Mouse (Mus musculus): ENCODE measurements around the gene Izumo1r. TPM values are rescaled to one million over a fixed set of nuclear protein-coding genes. Genes with fewer than 3 reads are reported as not detected.
A peak's percentile ranks its signal among the peaks of the same experiment; 100 is the strongest.

Izumo1r gene
- polyA plus RNA-seq, 1 experiment: not detected

DNA sequence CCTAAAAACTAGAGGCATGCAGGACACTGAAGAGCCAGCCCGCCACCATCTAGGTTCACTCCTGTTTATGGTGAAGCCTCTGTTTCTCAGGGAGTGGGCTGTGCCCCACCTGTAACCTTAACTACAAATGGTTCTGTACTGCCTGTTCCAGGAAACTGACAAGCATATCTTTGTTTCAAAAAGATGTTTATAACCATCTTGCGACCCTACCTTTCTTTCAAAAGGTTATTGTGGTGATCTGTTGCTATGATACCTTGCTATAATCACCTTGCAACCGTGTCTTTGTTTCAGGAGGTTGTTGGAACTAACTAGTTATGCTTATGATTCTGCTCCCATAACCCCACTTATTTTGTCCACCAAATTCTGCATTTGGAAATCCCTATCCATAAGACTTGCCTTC is 59.8 kb downstream of the Izumo1r start:
- Histone ChIP-seq H3K4me1 (ENCODE audit: control insufficient read depth, insufficient read depth, low read length) (no peaks in the 10 kb centered on the region), H3K27me3 (ENCODE audit: control insufficient read depth, insufficient read depth, low read length) (no peaks in the 10 kb centered on the region), H3K4me3 (replicated peaks; ENCODE audit: insufficient read depth, low read depth, low read length) (no peak overlapping the region), H3K27ac (ENCODE audit: insufficient read depth, low read length) (no peak overlapping the region)
- TF ChIP-seq POLR2A (IDR thresholded peaks at IDR 0.05; ENCODE audit: borderline replicate concordance, insufficient read depth, low read length): no peak
- WGBS: over 99% methylated on average over 3 of the region's 3 CpGs
- DNase-seq: no peak

DNA sequence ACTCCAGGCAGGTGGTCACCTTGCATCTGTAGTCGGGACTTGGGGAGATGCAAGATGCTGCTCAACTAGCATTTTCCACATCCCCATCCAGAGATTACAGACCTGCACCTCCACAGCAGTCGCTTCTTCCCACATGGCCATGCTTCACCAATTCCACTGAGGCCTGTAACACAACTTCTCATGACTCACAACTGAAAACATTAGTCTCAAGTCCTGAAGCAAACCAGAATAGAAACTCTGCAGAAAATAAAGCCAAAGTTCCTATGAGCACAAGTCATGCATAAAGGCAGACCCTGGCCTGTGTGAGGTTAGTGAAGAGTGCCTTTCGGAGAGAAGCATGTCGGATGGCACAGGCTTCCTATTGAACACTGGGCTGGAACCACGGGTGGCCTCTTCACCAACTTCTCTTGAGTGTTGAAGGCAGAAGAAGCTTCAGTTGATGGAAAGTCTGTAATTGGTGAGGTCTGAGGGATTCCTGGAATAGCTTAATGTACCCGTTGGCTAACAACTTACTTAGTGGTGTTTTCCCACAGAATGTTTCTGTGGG is 60.4 kb downstream of the Izumo1r start:
- H3K27me3 ChIP-seq (ENCODE audit: control insufficient read depth, insufficient read depth, low read length): no peaks in the 10 kb centered on the region
- DNase-seq: no peak
- H3K27ac ChIP-seq (ENCODE audit: insufficient read depth, low read length): no peak overlapping the region
- 92% methylated on average over 6 of the region's 6 CpGs for WGBS
- TF ChIP-seq POLR2A (IDR thresholded peaks at IDR 0.05; ENCODE audit: borderline replicate concordance, insufficient read depth, low read length): no peak
- no peak for TF ChIP-seq CTCF (IDR thresholded peaks at IDR 0.05; ENCODE audit: borderline replicate concordance, insufficient read depth, low read depth, low read length)
- no peak overlapping the region for H3K4me3 ChIP-seq (replicated peaks; ENCODE audit: insufficient read depth, low read depth, low read length)
- no peaks in the 10 kb centered on the region for H3K4me1 ChIP-seq (ENCODE audit: control insufficient read depth, insufficient read depth, low read length)

DNA sequence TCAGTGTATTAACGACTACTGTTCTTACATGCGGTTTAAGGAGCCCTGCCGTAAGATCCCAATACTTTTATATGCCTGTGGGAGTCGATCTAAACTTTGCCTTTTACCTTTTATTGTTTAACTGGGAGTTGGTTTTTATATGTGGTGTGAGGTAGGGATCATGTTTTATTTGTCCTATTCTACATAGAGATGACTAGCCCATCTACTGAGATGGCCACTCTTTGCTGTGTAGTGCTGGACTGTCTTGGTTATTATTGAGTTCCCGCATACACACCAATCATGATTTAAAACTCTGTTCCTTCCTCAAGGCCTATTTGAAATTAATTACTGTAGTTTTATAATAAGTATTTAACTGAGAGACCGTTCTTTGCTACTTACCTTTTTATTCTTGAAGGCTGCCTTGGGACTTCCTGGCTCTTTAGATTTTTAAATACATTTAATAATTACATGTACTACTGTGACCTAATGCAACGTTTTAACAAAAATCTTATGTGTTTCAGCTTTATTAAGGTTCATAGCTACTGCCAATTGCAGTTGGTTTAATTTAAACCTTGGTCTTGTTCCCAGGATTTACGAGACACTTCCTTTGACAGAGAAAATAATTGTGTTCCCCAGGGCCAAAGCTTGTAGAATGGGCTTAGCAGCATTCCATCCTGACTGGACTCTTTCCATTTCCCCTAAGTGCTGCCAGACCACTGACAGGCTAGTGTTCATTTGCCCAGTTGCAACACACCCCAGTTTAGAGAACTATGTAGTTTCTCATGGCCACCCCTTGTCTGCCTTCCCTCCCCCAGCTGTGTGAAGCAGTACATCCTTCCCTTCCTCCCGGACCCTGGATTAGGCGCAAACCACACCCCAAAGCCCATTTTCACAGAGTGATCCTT is 61.6 kb downstream of the Izumo1r start:
- Histone ChIP-seq H3K27me3 (ENCODE audit: control insufficient read depth, insufficient read depth, low read length) (no peaks in the 10 kb centered on the region), H3K27ac (ENCODE audit: insufficient read depth, low read length) (no peak overlapping the region), H3K4me3 (replicated peaks; ENCODE audit: insufficient read depth, low read depth, low read length) (no peak overlapping the region), H3K4me1 (ENCODE audit: control insufficient read depth, insufficient read depth, low read length) (no peaks in the 10 kb centered on the region)
- 61% methylated on average over 10 of the region's 10 CpGs for WGBS
- TF ChIP-seq POLR2A (IDR thresholded peaks at IDR 0.05; ENCODE audit: borderline replicate concordance, insufficient read depth, low read length) (no peak), CTCF (IDR thresholded peaks at IDR 0.05; ENCODE audit: borderline replicate concordance, insufficient read depth, low read depth, low read length) (no peak)
- DNase-seq: peak in 1 of 2 experiments; percentile 7

DNA sequence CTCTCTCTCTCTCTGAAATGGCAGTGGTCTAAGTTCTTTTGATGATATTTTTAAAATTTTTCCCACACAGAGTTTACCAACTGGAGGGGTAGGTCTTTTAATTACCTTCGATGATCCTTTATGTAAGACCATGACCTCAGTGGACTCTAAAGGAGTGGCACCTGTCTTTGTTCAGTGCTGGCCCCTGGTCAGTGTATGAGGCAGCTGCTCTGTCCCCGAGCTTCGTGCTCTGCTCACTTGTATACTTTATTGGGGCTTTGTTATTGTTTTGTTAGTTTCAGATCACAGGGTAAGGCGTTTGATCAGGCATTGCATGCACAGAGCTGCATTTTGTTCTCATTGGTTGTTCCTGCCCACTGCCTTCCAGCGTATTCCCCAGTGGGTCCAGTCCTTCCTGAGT is 63.8 kb downstream of the Izumo1r start:
- 72% methylated on average over 5 of the region's 5 CpGs for WGBS
- no peak overlapping the region for H3K27ac ChIP-seq (ENCODE audit: insufficient read depth, low read length)
- no peak for TF ChIP-seq CTCF (IDR thresholded peaks at IDR 0.05; ENCODE audit: borderline replicate concordance, insufficient read depth, low read depth, low read length)
- TF ChIP-seq POLR2A (IDR thresholded peaks at IDR 0.05; ENCODE audit: borderline replicate concordance, insufficient read depth, low read length): no peak
- H3K4me1 ChIP-seq (ENCODE audit: control insufficient read depth, insufficient read depth, low read length): no peaks in the 10 kb centered on the region
- no peaks in the 10 kb centered on the region for H3K27me3 ChIP-seq (ENCODE audit: control insufficient read depth, insufficient read depth, low read length)
- H3K4me3 ChIP-seq (replicated peaks; ENCODE audit: insufficient read depth, low read depth, low read length): no peak overlapping the region
- DNase-seq: no peak

DNA sequence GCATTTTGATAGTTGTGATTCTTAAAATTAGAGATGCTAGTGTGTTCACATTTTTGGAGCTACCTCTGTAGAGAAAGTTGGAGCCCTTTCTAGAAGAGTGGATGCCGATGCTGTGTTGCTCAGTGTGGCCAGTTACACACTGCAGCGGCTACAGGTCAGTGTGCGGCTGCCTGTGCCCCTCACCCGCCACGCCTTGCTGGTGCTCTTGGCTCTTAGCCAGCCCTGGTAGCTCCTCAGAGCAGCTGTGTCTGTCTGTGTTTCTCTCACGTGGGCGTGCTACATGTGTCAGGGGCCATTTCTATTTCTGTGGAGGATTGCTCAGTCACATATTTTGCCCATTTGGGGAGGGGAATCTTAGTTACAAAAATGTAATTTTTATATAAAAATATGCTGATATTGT is 64.2 kb downstream of the Izumo1r start:
- Histone ChIP-seq H3K27ac (ENCODE audit: insufficient read depth, low read length) (no peak overlapping the region), H3K27me3 (ENCODE audit: control insufficient read depth, insufficient read depth, low read length) (no peaks in the 10 kb centered on the region), H3K4me3 (replicated peaks; ENCODE audit: insufficient read depth, low read depth, low read length) (no peak overlapping the region), H3K4me1 (ENCODE audit: control insufficient read depth, insufficient read depth, low read length) (no peaks in the 10 kb centered on the region)
- WGBS: 24% methylated on average over 7 of the region's 7 CpGs
- TF ChIP-seq POLR2A (IDR thresholded peaks at IDR 0.05; ENCODE audit: borderline replicate concordance, insufficient read depth, low read length) (no peak), CTCF (IDR thresholded peaks at IDR 0.05; ENCODE audit: borderline replicate concordance, insufficient read depth, low read depth, low read length) (no peak)
- no peak for DNase-seq

Other genes with a start within 250 kb of the Izumo1r start
- gene Piwil4, start 163.2 kb downstream of the Izumo1r start, polyA plus RNA-seq (2012; rRNA removed): 0.08 and 0.11 TPM in 2 replicates
- 0.22 and 0.26 TPM in 2 replicates for gene Fut4, start 151.6 kb downstream of the Izumo1r start, polyA plus RNA-seq (2012; rRNA removed)
- gene 1700012B09Rik, start 132.9 kb downstream of the Izumo1r start, polyA plus RNA-seq (2012; rRNA removed): 0.41 and 1.7 TPM in 2 replicates
- 7.5 and 8.2 TPM in 2 replicates for gene Mre11a, start 119.3 kb downstream of the Izumo1r start, polyA plus RNA-seq (2012; rRNA removed)
- 8.5 and 11.0 TPM in 2 replicates for gene Ankrd49, start 119.1 kb downstream of the Izumo1r start, polyA plus RNA-seq (2012; rRNA removed)
- gene Gpr83, start 43.7 kb downstream of the Izumo1r start, polyA plus RNA-seq (2012; rRNA removed): 2.5 and 2.8 TPM in 2 replicates
- gene Panx1, start 141.5 kb upstream of the Izumo1r start, polyA plus RNA-seq (2012; rRNA removed): 14.1 and 18.5 TPM in 2 replicates
- not detected in 2 replicates for gene Hephl1, start 208.2 kb upstream of the Izumo1r start, polyA plus RNA-seq (2012; rRNA removed)